Mouse (Mus musculus) splenic B cell, adult 2 months (primary cell): ENCODE results near the gene Maml3.

Source experiments
- DNase-seq: peaks from one replicate; pipeline ENCODE4 v3.0.0-alpha.2; 2011; ENCODE audit warnings: low read depth, low spot score
- H3K27me3 ChIP-seq: 2 replicates; pipeline ENCODE4 v1.6.1; 2012; ENCODE audit warnings: mild to moderate bottlenecking, low read length, moderate library complexity, mixed read lengths; ENCODE audit not compliant: control insufficient read depth, poor library complexity, insufficient read depth, severe bottlenecking
- H3K36me3 ChIP-seq: 2 replicates; pipeline ENCODE4 v1.6.1; 2012; ENCODE audit warnings: mild to moderate bottlenecking, low read length, moderate library complexity, mixed read lengths; ENCODE audit not compliant: control insufficient read depth, poor library complexity, insufficient read depth, severe bottlenecking

Gene Maml3

DNA sequence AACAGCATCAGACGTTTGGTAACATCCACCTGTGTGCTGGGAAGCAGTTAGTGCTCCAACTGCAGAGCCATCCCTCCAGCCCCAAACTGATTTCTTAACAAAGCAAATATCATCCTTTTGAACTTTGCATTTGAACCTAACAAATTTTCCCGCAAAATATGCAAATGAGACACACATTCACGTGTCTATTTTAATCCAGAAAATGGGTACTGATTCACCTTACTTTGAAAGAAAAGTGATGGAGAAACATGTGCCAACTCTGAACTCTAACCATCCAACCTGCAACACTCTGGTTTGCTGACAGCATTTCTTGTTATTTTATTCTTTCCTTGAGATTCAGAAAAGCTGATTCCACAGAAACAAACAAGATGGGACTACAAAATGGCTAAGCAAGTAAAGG is 36.0 kb downstream of the Maml3 start:
- no peaks in the 10 kb centered on the region for H3K36me3 ChIP-seq
- DNase-seq: peak; percentile 27
- no peaks in the 10 kb centered on the region for H3K27me3 ChIP-seq

DNA sequence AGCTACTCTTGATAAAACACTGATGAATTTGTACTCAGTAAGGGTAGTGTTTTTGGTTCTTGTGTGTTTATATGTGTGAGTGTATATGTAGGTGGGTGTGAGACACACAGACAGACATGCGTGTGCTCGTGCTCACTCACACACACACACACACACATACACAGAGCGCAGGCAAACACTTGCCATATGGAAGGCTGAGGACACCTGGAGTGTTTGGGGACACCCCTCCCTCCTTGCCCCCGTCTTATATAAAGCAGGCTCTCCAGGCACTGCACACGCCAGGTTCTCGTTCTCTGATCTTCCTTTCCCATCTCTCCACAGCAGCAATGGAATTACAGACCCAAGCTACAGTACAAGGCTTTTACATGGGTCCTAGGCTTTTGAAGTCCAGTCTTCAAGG is 37.7 kb downstream of the Maml3 start:
- DNase-seq: no peak
- H3K36me3 ChIP-seq: no peaks in the 10 kb centered on the region
- no peaks in the 10 kb centered on the region for H3K27me3 ChIP-seq

DNA sequence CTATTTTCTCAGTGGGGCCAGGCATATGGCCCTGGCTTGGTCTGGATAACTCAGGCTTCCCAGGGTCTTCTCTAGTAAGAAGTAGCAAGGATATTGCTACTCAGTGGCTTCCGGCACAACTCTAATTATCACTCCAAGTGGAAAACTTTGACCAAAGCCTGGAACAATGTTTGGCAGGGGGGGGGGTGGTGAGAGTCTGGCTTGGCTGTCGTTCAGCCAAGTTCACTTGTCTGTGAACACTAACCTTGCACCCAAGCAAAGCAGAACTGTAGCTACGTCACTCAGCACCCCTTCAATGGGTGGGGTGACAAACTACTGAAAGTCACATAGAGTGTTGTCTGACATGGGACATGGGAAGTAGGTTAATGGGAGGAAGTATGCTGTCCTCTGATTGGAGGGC is 38.7 kb downstream of the Maml3 start:
- H3K36me3 ChIP-seq: no peaks in the 10 kb centered on the region
- no peaks in the 10 kb centered on the region for H3K27me3 ChIP-seq
- peak; percentile 32 for DNase-seq

DNA sequence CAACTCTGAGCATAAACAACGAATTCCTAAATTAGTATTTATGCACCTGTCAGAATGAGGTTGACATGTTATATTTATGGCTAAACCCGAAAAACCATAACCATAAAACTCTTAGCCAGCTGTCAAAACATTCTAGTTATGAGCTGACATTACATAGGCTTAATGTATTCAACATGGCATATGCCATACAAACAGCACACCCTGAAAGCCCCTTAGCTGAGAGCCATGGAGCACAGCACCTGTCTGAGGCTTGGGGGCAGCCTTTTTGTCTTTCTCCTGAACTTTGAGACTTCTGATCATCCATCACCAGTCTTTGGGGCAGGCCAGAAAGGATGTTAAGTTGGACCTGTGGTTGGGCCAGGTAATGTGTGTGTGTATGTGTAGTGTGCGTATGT is 41.6 kb downstream of the Maml3 start:
- DNase-seq: no peak
- Histone ChIP-seq H3K27me3 (no peaks in the 10 kb centered on the region), H3K36me3 (no peaks in the 10 kb centered on the region)

DNA sequence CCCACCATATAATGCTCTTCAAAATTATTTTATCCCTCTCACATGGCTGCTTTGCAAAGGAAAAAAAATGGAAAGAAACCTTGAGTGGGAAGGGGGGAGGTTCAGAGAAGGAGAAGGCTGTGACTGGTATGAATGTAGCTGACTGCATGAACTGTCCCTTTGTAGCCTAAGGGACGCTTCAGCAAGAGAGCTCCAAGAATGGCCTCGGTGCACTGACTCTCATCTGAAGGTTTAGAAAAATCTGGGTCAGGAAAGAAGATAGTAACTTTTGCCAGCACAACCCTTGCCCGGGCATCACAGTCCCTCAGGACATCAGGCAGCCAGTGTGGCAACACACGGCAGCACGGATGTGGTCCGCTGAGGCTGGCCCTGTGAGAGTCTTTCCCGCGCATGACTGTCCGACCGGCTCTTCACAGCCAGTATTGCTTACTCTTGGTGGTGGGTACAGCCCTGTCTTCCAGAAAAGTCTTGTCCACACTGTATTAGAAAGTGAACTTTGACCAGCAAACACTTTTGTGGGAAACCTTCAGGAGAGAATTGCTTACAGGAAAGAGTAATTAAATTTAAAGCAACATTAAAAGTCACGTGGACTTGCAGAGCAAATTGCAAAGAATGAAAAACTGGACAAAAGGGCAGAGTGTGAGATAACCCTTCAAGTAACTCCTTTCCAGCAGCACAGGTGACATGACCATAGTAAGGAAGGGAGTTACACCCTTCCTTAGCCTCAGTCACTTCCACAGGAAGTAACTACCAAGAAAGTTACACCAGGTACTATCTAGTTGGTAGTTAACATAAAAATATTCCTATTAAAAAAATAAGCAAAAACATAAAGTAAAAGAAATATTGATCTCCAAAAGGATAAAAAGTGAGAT is 42.3 kb downstream of the Maml3 start:
- no peaks in the 10 kb centered on the region for H3K36me3 ChIP-seq
- DNase-seq: no peak
- H3K27me3 ChIP-seq: no peaks in the 10 kb centered on the region

DNA sequence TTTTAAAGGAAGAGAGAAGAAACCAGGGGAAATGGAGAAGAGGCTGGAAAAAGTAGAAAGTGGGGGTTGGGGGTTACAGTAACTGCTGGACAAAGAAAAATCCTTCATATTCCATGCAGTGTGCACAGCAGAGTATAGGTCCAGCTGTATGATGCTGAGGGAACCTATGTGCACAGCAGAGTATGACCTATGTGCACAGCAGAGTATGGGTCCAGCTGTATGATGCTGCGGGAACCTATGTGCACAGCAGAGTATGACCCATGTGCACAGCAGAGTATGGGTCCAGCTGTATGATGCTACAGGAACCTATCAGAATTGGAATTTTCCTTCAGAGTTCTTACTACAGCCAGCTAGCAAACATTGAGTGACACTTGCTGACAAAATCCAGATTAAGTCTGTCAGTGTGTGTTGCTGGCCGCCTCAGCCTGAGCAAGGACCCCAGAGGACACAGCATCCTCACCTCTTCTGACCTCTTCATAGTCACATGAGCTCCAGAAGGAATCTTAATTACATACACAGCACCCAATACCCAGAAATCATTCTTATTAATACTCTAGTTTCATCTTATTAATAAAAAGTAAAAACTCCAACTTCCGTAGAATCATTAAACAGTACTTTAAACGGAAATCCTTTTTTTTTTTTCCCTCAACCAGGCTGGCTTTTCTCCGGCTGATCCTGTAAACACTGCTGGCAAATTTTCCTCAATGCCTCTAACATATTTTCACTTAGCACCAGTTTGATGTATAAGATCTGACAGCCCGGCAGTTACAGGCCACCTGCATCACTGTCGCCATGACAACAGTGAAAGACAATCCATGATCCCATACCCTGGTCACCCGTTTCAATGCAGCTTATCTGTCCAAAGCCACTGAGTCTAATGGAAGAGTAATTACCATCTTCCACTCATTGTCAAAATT is 43.1 kb downstream of the Maml3 start:
- no peak for DNase-seq
- no peaks in the 10 kb centered on the region for H3K36me3 ChIP-seq
- no peaks in the 10 kb centered on the region for H3K27me3 ChIP-seq

DNA sequence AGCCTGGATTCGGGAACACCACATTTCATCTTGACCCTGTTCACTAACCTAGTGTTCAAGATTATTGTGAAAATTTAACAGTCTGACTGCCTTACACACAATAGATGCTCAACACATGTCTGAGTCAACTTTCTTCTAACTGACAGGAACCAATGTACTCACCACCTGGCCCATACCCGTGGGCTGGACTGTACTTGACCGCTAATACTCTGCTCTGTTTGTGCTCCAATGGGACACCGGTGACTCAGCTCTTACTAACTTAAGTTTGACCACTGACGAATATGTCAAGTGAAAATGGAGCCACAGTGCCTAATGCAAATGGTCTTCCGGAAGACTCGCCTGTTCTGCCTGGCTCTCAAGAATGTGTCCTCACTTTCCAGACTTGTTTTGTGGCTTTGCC is 44.0 kb downstream of the Maml3 start:
- no peak for DNase-seq
- H3K27me3 ChIP-seq: no peaks in the 10 kb centered on the region
- no peaks in the 10 kb centered on the region for H3K36me3 ChIP-seq

DNA sequence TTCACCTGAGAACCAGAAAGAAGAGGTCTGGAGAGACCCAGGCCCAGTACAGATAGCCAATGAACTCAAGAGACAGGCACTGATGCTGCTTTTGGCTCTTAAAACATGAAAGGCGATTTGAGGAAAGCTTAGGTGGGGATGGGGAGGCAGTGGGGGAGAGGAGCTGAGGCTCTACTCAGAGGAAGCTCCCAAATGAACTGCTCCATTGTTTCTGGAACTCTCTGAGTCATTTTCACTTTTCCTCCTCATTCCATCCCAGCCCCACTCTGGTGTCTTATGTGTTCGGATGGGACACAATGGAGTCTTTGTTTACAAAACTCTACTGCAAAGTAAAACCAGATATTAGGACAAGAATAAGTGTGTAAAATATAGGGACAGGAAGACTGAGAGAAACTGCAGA is 53.1 kb downstream of the Maml3 start:
- no peak for DNase-seq
- Histone ChIP-seq H3K27me3 (no peaks in the 10 kb centered on the region), H3K36me3 (no peaks in the 10 kb centered on the region)

DNA sequence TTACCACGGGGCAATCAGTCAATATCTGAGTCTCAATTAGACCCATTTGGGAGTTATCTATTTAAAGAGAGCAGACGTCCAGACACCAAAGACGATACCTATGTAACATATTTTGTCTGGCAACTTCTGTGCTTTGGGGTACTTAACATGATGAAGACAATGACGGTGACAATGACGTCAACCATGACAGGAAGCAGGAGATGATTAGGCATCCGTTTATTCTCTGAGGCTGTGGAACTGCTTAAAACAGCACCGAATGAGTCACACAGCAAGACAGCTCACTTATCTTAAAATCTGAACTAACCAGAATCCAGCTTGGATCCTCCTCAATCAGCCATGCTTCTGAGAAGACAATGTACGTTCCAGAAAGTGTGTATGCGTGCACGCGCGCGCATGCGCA is 56.8 kb downstream of the Maml3 start:
- DNase-seq: no peak
- Histone ChIP-seq H3K36me3 (no peaks in the 10 kb centered on the region), H3K27me3 (no peaks in the 10 kb centered on the region)

DNA sequence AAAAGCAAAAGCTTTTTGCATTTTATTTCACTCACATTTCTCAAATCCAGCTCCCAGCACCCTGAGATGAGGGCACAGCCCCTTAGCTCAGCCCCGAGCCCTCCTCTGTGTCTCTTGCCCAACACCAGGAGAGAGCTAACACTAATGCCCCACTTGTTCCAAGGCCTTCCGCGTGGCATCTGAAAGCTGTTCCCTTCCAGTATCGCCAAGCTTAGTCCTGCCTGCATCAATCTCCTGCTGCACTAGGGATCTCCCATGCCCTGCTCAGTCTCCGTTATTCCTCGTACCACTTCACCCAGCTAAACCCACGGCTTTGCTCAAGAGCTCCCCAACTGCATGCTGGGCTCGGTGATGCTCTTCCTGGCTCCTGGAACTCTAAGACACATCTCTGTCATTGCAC is 57.3 kb downstream of the Maml3 start:
- no peak for DNase-seq
- no peaks in the 10 kb centered on the region for H3K36me3 ChIP-seq

DNA sequence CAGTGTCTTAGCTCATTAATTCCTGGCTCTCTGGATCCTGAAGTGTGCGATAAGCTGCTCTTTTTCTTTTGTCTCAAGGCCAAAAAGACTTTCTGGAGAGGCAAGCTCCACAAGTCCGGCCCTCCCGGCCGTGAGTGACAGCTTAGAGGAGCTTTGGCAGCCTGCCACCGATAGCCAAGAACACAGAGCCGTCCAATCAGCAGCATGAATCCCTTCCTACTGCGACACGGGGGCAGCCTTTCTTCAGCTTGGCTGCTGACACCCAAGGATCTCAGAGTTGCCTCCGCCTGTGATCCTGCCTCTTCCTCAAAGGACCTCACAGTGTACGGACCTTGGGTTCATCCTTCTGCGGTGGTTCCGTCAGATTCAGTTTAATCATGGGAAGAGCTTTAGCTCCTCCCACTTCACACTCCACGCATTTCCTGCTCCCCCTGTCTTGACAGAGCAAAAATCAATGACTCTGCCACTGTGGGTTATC is 57.9 kb downstream of the Maml3 start:
- DNase-seq: peak; percentile 82
- Histone ChIP-seq H3K36me3 (no peaks in the 10 kb centered on the region), H3K27me3 (no peaks in the 10 kb centered on the region)

More for the DNA sequence above, 57.3 kb downstream of the Maml3 start:
- no peaks in the 10 kb centered on the region for H3K27me3 ChIP-seq

DNA sequence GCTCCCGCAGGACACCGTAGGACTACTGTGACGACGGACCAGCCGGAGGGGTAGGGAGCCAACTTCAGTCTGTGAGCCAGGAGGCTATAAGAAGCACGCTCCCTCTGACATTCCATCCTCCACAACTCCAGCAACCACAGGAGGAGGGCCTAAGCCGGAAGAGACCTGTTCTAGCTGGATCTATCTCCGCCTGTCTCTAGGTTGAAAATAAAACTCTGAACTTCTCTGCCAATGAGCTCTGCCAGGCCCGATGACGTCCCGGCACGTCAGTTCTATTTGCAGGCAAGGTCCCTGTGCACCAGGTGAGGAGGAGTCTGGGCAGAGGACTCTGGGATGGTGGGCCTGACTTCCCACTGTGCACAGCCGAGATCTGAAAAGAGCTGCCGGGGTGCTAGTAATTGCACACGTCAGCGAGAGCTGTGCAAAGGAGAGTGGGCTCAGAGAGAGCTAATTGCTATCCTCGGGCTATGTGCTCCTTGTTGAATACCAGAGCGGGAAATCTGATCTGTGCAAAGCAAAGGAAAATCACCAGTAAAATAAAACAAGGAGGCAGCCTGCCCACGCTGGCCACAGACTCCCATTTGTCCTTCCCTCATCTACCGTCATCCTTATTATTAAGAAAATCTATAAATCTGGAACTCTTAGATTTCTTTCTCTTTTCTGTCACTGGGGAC is 58.7 kb downstream of the Maml3 start:
- Histone ChIP-seq H3K36me3 (no peaks in the 10 kb centered on the region), H3K27me3 (no peaks in the 10 kb centered on the region)
- peak; percentile 48 for DNase-seq

DNA sequence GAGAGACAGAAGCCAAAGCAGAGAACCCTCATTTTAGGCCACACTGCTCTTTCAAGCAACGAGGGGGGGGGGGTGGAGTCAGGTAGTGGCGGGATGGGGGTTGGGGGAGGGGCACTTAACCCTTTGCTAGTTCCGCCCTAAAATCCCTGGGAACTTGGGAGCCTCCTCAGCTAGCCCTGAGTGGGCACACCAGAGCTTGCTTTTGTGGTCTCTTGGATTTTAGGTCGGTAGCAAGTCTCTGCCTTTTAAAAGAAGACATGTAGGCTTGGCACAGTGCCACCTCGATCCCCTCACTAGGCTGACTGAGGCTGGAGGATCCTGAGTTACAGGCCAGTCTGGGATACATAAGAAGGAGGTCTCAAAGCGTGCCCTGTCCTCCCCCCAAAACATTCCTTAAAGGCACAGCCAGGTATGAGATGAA is 59.6 kb downstream of the Maml3 start:
- DNase-seq: no peak
- no peaks in the 10 kb centered on the region for H3K36me3 ChIP-seq
- no peaks in the 10 kb centered on the region for H3K27me3 ChIP-seq

DNA sequence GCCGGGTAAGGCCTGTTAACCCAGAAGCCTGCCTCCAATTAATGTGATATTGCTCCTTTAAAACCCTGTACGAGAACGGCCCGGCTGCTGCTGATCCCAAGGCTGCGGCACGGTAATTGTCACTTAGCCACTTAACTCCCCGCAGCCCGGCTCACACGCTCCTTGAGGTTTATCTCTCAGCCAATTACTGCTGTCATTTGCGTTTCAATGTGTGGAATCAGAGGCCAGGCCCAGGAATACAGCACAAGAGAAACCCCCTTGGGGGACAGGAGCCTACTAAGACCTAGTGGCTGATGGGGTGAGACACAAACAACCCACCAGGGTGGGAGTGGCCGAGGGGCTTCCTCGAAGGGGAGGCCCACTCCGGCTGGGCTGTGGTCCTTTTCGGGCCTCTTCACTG is 60.2 kb downstream of the Maml3 start:
- H3K36me3 ChIP-seq: no peaks in the 10 kb centered on the region
- H3K27me3 ChIP-seq: no peaks in the 10 kb centered on the region
- DNase-seq: no peak

DNA sequence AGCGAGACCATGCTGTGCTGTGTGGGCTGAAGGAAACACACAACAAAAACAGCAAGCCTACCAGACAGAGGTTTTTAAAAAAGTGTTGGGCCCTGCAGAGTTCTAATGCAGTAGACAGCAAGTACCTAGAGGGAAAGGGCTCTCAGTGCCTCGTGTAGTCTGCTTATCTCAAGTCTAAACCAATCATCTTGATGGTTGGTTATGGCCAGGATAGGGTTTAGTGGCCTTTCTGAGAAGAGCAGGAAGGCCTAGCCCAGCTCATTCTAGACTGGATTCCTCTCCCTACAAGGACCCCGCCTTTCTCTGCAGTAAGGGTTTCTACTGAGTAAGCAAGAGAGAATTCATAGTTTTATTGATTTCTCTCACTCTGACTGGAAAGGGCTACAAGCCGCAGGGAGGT is 61.0 kb downstream of the Maml3 start:
- H3K27me3 ChIP-seq: no peaks in the 10 kb centered on the region
- no peaks in the 10 kb centered on the region for H3K36me3 ChIP-seq
- no peak for DNase-seq
